Mouse (Mus musculus) c-Kit-negative CD71-positive TER-119-positive erythroid progenitor cells, embryonic 14.5 days (primary cell): ENCODE measurements around the gene Rdx.
"Not testable (repeated sequence)": the region's sequence is repeated elsewhere in the genome, so short reads cannot be mapped to it uniquely, and the experiment has no call there.

Source experiments
- DNase-seq: peaks from one replicate; pipeline ENCODE4 v3.0.0-alpha.2; 2013; ENCODE audit warnings: low read depth, low spot score

Gene Rdx

GRCm38 (mm10) chr9:52055313-52055712 lies 8.3 kb downstream of the Rdx start:
- no peak for DNase-seq

GRCm38 (mm10) chr9:52059788-52060187 lies 12.8 kb downstream of the Rdx start:
- DNase-seq, result no peak

GRCm38 (mm10) chr9:52070052-52070451 lies 23.1 kb downstream of the Rdx start:
- DNase-seq, result no peak

- not testable (repeated sequence) for DNase-seq
These were observed 24.4 kb downstream of the Rdx start for GRCm38 (mm10) chr9:52071352-52071751.

- DNase-seq, result no peak
These were observed 25.2 kb downstream of the Rdx start for GRCm38 (mm10) chr9:52072202-52072601.

GRCm38 (mm10) chr9:52076089-52076488 lies 29.1 kb downstream of the Rdx start:
- no peak for DNase-seq

- DNase-seq, result no peak
These were observed 30.7 kb downstream of the Rdx start for GRCm38 (mm10) chr9:52077692-52078091.

GRCm38 (mm10) chr9:52081979-52082378 lies 35.0 kb downstream of the Rdx start:
- no peak for DNase-seq

- no peak for DNase-seq
These were observed 35.4 kb downstream of the Rdx start for GRCm38 (mm10) chr9:52082414-52082813.

- no peak for DNase-seq
These were observed 44.8 kb downstream of the Rdx start for GRCm38 (mm10) chr9:52091752-52092151.

GRCm38 (mm10) chr9:52092311-52092710 lies 45.3 kb downstream of the Rdx start:
- no peak for DNase-seq

- no peak for DNase-seq
These were observed 46.1 kb downstream of the Rdx start for GRCm38 (mm10) chr9:52093108-52093507.

- DNase-seq, result no peak
These were observed 47.0 kb downstream of the Rdx start for GRCm38 (mm10) chr9:52094016-52094415.

- DNase-seq, result no peak
These were observed 47.6 kb downstream of the Rdx start for GRCm38 (mm10) chr9:52094471-52094980.

GRCm38 (mm10) chr9:52095666-52096065 lies 48.7 kb downstream of the Rdx start:
- DNase-seq, result no peak

- no peak for DNase-seq
These were observed 50.4 kb downstream of the Rdx start for GRCm38 (mm10) chr9:52097386-52097785.

- peak; percentile 40 for DNase-seq
These were observed 51.6 kb downstream of the Rdx start for GRCm38 (mm10) chr9:52098600-52098999.

- DNase-seq, result no peak
These were observed 53.5 kb downstream of the Rdx start for GRCm38 (mm10) chr9:52100426-52100825.

- DNase-seq, result no peak
These were observed 55.3 kb downstream of the Rdx start for GRCm38 (mm10) chr9:52102060-52102844.

- no peak for DNase-seq
These were observed 56.7 kb downstream of the Rdx start for GRCm38 (mm10) chr9:52103448-52104224.

GRCm38 (mm10) chr9:52104225-52104615 lies 57.2 kb downstream of the Rdx start:
- DNase-seq, result no peak

- DNase-seq, result no peak
These were observed 58.5 kb downstream of the Rdx start for GRCm38 (mm10) chr9:52105423-52105822.

GRCm38 (mm10) chr9:52107161-52107560 lies 60.2 kb downstream of the Rdx start:
- DNase-seq, result no peak
